Mouse (Mus musculus) brain, adult 2 months (tissue): ENCODE data around the gene Ppp1r12c.
A peak's percentile ranks its signal among the peaks of the same experiment; 100 is the strongest.

Source experiments
- DNase-seq: peaks from one replicate; pipeline ENCODE4 v3.0.0; 2011; ENCODE audit warnings: low read depth, low spot score

Ppp1r12c gene

DNA sequence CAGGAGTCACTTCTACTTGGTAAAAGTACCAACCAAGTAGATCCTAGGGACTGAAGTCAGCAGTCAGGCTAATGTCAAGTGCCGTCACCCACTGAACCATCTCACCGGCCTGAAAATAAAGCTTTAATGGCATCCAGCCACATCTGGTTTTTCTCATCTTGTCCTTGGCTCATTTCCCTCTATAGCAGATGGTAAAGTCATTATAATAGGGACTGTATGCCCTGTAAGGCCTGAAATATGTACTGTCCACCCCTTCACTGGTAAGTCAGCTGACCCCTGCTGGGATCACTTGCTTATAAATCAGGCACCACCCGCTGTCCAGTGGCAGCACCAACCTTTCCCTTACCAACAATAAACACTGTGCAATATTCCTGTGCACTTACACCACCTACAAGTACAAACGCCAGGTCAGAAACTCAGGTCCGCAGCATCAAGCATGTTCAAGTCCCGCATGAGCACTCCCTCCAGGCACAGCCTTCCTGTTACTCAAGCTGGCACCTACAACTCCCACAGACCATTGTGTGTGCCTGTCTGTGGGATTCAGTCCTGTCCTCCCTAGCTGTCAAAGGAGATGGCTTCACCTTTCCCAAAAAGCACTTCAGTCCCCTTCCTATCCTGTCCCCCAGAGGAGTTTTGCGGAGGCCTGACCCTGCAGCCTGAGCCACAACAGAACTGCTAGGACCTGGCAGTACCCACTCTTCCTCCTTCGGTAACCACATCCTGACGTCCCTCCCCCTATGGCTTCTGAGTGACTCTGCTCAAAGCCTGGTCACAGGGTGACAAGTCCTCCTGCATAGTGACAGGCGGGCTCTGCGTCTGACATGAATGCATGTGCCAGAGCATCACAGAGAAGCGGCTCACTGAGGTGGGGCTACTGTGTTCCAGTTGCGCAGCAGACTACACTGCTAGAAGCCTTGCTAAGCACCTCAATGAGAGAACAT, 8.9 kb downstream of the Ppp1r12c start:
- DNase-seq: peak; percentile 20

DNA sequence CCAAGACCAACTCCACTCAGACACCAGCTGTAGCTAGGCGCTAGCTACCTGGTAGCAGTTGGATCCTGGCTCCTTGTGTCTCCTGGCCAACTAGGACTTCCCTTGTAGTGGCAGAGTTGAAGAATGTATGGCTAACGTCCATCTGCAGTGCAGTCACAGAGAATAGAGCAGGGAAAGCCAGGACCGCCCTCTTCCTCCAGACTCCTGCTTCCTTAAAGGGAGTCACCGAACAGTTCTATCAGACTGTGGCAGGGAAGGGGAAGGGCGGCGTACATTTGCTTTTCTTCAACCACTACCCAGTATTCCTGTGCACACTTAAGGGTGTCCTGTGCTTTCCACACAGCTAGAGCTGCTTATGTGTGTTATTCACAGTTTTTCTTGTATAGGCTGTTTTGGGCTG, 10.2 kb downstream of the Ppp1r12c start:
- DNase-seq: no peak

DNA sequence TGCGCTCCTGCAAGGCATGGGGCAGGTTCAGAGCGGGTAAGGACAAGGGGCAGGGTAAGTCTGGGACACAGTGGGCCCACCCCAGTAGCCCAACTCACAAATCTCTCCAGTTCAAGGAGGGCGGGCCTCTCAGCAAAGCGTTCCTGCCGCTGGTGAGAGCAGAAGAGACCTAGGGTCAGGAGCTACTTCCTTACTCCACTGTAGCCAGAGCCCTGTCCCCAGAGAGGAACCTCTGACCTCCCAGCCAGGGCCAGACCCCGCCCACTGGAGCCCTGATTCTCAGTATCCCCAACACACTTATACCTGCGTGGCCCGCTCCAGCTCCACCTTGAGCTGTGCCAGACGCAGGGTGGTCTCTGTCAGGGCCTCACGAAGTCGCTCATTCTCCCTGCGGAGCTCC, 19.2 kb downstream of the Ppp1r12c start:
- no peak for DNase-seq

DNA sequence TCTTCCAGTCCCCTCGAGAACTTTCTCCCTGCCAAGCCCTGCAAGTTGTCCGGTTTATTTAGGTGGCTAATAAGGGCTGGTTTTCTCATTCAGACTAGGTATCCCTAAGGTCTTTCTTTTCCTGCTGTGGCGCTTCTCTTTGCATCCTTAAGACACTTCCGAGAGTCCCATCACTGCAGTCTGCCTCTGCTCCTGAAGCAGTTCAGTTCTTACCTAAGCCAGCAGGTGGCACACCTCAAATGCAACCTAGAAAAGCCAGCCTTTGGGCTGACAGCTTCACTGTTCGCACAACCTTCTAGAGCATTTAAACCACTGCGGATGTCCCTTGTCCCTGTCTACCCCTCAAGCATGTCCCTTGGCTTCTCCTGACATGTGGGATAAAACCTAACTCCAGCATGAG, 21.8 kb downstream of the Ppp1r12c start:
- DNase-seq: peak; percentile 79

DNA sequence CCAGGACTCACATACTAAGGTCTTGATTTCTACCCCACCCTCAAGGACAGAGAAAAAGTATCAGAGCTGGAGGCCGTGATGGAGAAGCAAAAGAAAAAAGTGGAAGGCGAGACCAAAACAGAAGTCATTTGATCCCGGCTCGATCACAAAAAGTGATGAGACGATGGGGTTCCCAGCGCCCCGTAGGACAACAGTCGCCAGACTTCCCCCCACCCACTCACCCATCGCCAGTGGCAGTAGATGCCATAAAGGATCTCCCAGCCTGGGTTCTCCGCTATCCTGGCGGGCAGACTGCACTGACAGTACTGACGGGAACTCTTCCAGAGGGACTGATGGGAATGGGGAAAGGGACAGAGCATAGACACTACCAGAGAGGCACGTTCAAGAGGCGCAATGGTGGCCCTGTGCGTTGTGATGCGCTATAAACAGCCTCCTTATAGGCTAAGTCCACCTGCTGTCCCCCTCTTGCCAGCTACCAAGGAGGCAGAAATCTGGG, 22.6 kb downstream of the Ppp1r12c start:
- no peak for DNase-seq

DNA sequence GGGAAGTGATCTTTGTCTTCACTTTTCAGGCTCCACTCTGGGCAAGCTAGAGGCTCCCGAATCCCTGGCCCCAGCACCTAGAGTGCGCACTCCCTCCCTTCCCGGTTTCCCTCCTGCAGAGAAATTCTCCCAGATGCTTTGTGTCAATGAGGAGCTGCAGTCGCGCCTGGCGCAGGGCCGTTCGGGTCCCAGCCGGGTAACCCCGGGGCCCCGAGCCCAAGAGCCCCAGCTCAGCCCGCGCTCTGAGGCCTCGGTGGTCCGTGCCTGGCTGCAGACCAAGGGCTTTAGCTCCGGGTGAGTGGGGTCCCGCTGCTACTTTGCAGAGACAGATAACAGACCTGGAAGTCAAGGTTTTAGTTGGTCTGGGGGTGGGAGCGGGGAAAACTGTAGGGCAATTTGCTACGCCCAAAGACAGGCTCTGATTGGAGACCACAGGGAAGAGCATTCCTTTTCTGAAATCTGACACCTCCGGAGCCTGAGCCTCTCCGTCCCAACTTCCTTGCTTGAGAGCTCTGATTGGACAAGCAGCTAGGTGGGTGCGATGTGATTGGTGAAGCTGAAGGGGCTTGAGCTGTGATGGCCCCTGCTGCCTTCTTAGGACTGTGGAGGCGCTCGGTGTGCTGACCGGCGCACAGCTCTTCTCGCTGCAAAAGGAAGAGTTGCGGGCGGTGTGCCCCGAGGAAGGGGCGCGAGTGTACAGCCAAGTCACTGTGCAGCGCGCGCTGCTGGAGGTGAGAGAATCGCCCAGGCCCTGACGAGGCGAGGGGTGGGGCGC, 23.3 kb downstream of the Ppp1r12c start:
- peak; percentile 93 for DNase-seq

DNA sequence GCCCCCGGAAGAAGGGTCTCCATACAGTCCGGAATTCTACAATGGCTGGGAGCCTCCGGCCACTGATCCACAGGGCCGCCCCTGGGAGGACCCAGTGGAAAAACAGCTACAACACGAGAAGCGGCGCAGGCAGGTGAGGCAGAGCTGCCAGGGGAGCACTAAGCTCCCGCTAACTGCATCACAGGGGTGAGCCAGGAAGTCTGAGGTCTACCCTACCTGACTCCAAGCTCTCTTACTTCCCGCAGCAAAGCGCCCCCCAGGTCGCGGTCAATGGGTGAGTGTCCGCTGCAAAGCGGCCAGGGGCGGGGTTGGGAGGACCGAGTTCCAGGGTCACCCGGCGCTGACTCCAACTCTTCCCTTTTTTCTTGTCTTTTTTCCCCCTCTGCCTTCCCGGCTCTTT, 27.5 kb downstream of the Ppp1r12c start:
- no peak for DNase-seq

DNA sequence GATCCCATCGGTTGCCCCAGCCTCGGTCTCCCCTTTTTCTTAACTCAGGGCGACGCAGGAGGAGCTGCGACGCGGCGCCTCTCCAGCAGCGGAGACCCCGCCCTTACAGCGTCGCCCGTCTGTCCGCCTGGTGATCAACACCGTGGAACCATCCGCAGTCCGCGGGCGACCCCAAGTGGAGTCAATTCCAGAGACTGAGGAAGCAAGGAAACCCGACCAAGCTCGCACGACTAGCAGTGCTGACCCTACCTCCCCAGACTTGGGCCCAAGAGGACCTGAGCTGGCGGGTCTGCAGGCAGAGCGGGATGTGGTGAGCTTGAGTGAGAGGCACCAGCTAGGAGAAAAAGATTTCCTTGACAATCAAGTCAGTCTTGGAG, 30.3 kb downstream of the Ppp1r12c start:
- DNase-seq: peak; percentile 91

DNA sequence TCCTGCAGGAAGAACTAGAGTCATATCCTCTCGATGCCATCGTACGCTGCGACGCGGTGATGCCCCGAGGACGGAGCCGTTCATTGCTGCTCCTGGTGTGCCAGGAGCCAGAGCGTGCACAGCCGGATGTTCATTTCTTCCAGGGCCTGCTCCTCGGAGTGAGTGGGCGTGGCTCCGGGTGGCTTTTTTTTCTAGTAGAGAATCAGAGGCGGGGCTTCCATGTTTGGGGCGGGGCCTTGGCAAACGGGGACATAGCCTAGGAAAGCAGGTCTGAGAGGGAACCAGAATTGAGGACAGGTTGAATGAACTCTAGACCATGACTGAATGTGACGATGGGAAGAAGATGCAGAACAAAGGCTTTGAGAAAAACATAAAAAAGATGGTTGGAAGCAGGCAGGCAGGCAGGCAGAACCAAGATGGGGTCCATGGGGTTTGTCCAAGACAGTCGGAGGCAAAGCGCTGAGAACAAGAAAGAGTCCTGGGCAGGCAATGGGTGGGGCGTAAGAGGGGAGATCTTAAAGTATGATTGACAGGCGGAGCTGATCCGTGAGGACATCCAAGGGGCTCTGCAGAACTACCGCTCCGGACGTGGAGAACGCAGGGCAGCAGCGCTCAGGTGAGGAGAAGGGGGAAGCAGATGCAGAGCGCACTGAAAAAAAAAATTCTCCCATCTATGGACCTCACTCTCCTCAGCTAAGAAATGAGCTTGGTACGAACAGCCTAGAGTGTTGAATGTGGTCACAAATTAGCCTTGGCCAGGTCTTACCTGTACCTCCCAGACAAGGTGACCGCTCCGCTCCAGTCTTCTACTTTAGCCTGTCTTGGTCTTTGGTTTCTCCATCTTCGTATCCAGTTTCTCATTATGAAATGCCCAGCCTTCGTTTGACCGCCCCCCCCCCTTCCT, 31.0 kb downstream of the Ppp1r12c start:
- peak; percentile 79 for DNase-seq

DNA sequence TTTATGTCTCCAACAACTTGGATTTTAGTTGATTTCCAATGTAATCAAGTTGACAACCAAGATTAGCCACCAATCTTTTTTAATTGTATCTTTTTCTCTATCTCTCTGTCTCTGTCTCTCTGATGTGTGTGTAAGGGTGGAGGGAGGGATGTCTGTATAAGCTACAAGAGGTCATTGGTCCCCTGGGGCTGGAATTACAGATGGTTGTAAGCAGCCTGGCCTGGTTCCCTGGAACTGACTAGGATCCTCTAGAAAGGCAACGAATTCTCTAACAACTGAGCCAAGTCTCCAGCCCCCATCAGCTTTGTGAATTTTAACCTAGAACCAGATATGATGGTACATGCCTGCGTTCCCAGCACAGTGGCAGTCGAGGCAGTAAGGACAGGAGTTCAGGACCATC, 33.7 kb downstream of the Ppp1r12c start:
- peak; percentile 29 for DNase-seq

DNA sequence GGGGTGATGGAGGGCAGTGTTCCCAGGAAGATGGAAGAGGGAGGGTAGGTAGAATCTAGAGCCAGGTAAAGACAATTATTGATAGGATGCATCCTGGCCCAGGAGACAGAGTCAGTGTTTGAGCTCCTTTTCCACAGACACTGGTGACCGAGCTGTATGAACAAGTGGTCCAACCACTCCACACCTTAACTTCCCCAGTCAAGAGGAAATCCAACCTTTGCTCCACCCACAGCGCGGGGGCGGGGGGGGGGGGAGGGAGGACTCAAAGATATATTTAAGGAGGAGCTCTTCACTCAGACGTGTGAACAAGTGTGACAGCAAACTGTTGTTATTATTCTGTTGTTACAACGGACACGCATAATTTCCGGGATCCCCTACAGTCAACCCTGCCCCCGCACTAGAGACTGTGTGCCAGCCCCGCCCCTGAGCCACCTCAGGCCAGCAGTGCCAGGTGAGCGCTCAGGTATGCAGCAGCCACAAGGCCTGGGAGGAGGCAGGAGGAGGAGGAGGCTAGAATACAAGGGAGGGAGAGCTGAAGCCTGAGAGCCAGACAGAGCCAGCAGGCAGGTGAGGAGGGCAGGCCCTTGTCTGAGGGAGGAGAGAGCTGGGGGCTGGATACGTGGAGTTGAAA, 37.2 kb downstream of the Ppp1r12c start:
- no peak for DNase-seq

DNA sequence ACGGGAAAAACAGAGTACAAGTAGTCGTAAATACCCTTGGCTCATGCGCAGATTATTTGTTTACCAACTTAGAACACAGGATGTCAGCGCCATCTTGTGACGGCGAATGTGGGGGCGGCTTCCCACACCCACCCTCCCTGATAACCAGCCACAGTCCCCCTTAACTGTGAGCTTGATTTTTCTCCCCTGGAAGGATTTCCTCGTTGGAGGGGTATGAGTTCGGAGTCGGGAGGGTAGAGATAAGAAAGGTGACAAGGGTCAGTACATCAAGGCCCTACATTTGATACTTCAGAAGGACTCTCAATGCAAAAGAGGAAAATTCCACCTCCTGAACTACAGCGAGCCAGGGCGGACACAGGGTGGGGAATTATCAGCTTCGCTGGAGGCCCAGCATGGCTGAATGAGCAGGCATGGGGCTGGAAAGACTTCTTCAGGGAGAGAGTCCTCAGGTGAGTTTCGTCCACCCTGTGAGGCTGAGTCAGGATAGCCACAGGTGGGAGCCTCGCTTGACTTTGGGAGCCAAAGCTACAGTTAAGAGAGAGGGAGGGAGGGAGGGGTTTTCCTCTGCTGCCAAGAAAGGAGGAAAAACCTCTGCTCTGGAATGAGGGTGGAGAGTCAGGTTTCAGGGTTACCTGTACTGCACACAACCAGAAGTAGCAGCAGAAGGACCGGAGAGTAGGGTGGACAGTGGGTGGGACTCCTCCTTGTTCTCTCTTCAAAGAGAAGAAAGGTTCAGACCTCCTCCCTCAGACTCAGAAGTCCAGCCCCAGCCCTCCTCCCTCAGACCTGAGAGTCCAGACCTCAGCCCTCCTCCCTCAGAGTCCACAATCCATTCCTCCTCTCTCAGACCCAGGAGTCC, 40.7 kb downstream of the Ppp1r12c start, which contains the start of gene Eps8l1:
Eps8l1 (plus strand) TSS at position 99 of the 859 bp plus-strand sequence.
- peak; percentile 29 for DNase-seq

DNA sequence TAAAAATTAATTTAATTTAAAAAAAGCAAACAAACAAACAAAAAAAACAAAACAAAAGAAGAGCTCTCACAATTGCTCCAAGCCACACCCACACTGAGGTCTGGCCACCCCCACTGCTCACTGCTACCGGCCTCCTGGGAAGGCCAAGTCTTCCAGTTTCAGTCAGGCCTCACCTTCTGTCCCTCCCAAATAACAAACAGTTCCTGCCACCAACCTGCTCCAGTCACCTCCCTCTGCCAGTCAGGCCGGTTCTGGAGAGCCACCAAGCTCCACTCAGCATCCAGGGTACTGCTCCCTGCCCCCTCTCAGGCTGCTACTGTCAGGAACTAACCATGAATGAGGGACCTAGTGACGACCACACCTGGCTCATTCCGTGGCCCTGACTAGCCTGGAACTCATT, 48.8 kb downstream of the Ppp1r12c start:
- no peak for DNase-seq

DNA sequence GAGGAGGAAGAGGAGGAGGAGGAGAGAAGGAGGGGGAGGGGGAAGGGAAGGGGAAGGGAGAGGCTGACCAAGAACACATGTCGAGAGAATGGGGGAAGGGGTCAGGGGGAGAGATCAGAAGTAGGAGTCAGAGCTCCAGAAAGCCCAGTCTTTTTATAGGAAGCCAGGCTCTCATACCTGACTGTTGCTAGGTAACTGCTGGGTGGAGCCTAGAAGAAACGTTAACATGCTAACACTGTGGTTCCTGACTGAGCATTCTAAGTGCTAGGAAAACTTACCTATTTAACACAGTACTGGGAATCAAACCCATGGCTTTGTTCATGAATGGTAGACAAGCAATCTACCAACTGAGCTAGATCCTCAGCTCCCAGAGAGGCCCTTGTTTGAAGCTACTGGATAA, 52.3 kb downstream of the Ppp1r12c start:
- DNase-seq: peak; percentile 22

DNA sequence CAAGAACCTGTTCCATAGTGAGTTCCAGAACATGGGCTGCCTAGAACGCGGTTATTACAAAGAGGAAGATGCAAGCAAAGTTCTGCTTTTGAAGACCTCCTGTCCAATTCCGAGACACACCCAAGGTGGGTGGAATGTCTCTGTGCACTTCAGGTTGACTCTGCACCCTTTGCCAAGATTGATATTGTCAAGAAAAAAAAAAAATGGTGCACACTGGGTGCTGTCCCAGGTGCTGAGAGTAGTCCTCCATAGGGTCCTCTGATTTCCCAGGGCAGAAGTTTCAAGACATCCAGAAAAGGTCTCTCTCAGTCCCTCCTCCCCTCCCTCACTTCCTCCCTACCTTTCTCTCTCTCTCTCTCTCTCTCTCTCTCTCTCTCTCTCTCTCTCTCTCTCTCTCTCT, 53.0 kb downstream of the Ppp1r12c start:
- DNase-seq: no peak

DNA sequence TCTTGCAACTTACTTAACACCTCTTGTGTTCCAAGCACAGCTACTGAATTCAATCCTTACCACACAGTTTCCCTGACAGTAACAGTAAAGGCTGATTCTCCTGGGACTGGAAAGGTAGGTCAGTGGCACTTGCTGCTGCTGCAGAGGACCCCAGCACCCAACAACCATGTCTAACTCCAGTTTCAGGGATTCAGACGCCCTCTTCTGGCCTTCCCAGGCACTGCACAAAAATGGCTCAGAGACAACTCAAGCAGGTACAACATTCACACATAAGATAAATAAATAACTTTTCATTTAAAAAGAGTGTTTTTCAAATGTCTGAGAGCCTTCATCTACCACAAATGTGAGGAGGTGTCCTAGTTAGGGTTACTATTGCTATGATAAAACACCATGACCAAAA, 54.3 kb downstream of the Ppp1r12c start:
- no peak for DNase-seq

DNA sequence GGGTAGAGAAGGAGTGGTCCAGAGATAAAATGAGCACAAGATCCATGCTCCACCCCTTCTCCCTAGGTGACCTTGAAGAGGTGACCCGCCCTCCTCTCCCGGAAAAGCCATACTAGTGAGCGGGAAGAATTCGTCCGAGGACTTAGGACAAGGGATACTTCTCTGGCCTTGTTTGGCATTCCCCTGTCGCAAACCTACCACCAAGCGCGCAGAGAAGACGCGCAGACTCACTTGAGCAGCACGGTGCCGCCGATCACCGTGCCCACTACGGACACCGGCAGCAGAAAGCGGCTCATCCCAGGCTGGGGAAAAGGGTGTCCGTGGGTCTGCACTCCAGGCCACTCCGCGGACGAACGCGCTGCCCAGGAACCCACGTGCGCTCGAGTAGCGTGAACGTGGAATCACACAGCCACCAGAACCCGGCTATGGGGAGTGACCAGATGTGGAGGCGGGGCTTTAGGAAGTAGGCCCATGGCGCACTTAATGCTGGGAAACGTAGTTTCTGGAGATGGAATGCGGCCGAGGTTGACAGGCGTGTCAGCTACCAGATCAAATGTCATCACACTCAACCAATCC, 56.2 kb downstream of the Ppp1r12c start, which contains the start of gene Rdh13:
Rdh13 (minus strand) TSS at position 434 of the 576 bp plus-strand sequence.
- DNase-seq: peak; percentile 98

DNA sequence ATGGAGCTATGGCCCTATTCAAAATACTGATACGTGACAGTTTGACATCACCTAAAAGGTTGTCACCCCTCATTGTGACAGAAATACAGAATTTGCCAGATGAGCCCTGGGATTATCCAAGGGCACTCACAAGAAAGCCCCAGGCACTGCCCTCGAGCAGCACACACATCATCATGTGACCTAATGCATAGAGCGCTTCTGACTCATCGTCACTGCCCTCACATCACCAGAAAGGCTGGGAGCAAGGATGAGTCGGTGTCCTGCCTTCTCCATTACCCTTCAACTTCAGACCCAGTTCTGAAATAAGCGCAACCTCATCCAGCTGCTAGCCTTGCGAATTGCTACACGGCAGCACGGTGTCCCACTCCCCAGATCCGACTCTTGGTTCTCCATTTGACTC, 60.9 kb downstream of the Ppp1r12c start:
- DNase-seq: peak; percentile 28

DNA sequence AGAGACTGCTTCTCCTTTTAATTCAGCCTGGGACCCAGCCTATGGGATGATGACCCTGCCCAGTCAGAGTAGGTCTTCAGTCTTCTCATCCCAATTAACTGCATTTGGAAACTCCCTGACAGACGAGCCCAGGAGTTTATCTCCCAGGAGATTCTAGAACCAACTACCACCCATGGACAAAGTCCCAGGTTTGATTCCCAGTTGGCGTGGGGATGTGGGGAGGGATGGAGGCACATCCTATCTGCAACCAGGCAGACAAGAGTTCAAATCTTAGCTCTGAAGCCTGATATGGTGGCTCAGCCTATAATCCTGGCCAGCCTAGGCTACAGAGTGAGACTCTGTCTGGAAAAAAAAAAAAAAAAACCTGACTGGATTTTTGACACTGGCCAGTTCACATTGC, 63.8 kb downstream of the Ppp1r12c start:
- DNase-seq: no peak

DNA sequence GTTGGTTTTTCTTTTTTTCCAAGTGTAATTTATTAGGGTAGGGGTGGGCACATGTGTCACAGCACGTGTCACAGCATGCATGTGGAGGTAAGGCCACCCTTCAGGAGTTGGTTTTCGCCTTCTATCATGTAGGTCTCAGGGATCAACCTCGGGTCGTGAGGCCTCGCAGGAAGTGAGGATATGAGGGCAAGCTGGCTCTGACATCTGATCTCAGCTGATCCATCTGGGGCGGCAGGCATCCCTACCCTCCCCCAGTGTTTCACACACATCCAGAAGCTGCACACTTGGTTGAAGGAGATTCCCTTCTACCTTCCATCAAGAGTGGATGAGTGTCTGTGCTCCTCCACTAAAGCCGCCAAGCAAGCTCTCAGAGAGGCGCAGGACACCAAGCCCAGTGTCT, 69.5 kb downstream of the Ppp1r12c start:
- DNase-seq: no peak
